Mouse (Mus musculus) bone marrow macrophage, adult 2 months (primary cell): ENCODE measurements around the gene Sertad2. TPM values are rescaled to one million over a fixed set of nuclear protein-coding genes. Genes with fewer than 3 reads are reported as not detected.

Source experiments
- H3K27ac ChIP-seq: 2 replicates; pipeline ENCODE4 v1.5.1; 2012; ENCODE audit warnings: low read depth, low read length; ENCODE audit not compliant: insufficient read depth
- H3K4me1 ChIP-seq: 2 replicates; pipeline ENCODE4 v1.6.1; 2012; ENCODE audit warnings: low read length; ENCODE audit not compliant: control insufficient read depth, insufficient read depth
- H3K4me3 ChIP-seq: 2 replicates; pipeline ENCODE4 v1.5.1; 2012; ENCODE audit warnings: mild to moderate bottlenecking, low read length, moderate library complexity; ENCODE audit not compliant: insufficient read depth
- CTCF ChIP-seq: IDR thresholded peaks from 2 replicates; pipeline ENCODE4 v1.5.1; 2012; ENCODE audit warnings: low read depth, mild to moderate bottlenecking, low read length, moderate library complexity
- POLR2A ChIP-seq: IDR thresholded peaks from 2 replicates; pipeline ENCODE4 v1.6.1; 2012; ENCODE audit warnings: mild to moderate bottlenecking, low read depth, low read length, borderline replicate concordance
- polyA plus RNA-seq: library from polyadenylated mRNA; stranded (reverse); fragments of >200 nt; gene quantifications from 2 replicates; pipeline ENCODE4 v1.2.4, GENCODE M21; 2012; ENCODE audit not compliant: missing spikeins, insufficient read depth, insufficient read length

Gene Sertad2
- polyA plus RNA-seq, 1 experiment = 13.2 TPM

- Histone ChIP-seq H3K4me3 (no peak overlapping the region), H3K4me1 (peaks cover 8% of the 10 kb centered on the region), H3K27ac (no peak overlapping the region)
- TF ChIP-seq CTCF (no peak), POLR2A (no peak)
These were observed 15.2 kb upstream of the Sertad2 start for GRCm38 (mm10) chr11:20527901-20528300.

DNA sequence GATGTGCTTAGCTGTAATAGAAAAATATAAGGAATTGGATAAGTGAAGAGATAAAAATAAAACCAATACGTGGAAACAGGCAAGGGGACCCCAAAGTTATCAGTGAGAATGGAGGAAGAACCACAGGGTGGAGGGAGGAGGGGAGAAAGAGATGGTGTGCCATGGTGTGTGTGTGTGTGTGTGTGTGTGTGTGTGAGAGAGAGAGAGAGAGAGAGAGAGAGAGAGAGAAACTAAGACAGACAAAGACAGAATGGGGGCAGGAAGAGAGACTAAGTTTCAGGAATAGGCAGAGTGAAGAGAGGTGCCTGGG, 11.4 kb upstream of the Sertad2 start:
- Histone ChIP-seq H3K4me3 (peak overlapping the region; percentile 69), H3K27ac (peak overlapping the region; percentile 82), H3K4me1 (peaks cover 12% of the 10 kb centered on the region)
- no peak for TF ChIP-seq POLR2A
- TF ChIP-seq CTCF = no peak

GRCm38 (mm10) chr11:20531992-20532881, 10.8 kb upstream of the Sertad2 start:
- H3K4me1 ChIP-seq = peaks cover 12% of the 10 kb centered on the region
- peak overlapping the region; percentile 69 for H3K4me3 ChIP-seq
- TF ChIP-seq POLR2A (no peak), CTCF (no peak)
- H3K27ac ChIP-seq = peak overlapping the region; percentile 82

- TF ChIP-seq POLR2A = no peak
- TF ChIP-seq CTCF = no peak
- Histone ChIP-seq H3K4me3 (no peak overlapping the region; the same call in 1 of the 2 replicates), H3K4me1 (peaks cover 12% of the 10 kb centered on the region), H3K27ac (peak overlapping the region; percentile 85)
These were observed 9.8 kb upstream of the Sertad2 start for GRCm38 (mm10) chr11:20533231-20533630.

DNA sequence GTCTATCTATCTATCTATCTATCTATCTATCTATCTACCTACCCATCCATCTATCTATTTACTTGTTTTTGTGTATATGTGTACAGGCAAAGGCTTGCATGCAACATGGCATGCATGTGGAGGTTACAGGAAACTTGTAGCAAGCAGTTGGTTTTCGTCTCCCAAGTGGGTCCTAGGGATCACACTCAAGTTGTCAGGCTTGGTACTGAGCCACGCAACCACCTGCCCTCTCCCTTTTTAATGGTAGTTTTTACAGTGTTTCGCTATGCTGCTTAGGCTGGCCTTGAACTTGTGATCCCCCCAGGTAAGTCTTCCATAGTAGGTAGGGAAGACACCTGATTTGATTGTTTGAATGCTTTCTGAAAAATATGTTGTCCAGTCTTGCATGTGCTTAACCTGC, 5.8 kb upstream of the Sertad2 start:
- H3K4me3 ChIP-seq = no peak overlapping the region
- no peak overlapping the region for H3K27ac ChIP-seq
- TF ChIP-seq CTCF = no peak
- no peak for TF ChIP-seq POLR2A
- peaks cover 22% of the 10 kb centered on the region for H3K4me1 ChIP-seq

DNA sequence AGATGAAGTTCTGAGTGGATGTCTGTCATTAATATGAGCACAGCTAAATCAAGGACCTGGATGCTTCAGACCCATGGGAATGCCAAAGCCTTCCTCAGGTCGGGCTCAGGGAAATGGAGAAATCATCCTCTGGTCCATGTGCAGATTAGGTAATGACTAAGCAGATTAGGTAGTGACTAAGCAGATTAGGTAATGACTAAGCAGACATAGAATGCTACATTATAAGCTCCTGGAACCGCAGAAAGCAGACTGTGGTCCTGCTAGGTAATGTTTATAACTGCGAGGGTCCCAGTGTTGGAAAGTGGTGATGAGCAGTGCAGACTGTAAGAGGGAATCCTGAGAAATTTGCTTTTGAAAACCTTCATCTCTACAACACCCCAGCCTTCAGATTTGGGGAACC, 4.6 kb upstream of the Sertad2 start:
- no peak overlapping the region for H3K4me3 ChIP-seq
- H3K4me1 ChIP-seq = peaks cover 22% of the 10 kb centered on the region
- TF ChIP-seq CTCF (no peak), POLR2A (no peak)
- H3K27ac ChIP-seq = no peak overlapping the region

GRCm38 (mm10) chr11:20541280-20541679, 1.8 kb upstream of the Sertad2 start:
- Histone ChIP-seq H3K4me3 (no peak overlapping the region), H3K27ac (no peak overlapping the region), H3K4me1 (peaks cover 23% of the 10 kb centered on the region)
- no peak for TF ChIP-seq CTCF
- no peak for TF ChIP-seq POLR2A

- peaks cover 23% of the 10 kb centered on the region for H3K4me1 ChIP-seq
- no peak for TF ChIP-seq CTCF
- TF ChIP-seq POLR2A = no peak
- peak overlapping the region; percentile 66 for H3K4me3 ChIP-seq
- peak overlapping the region; percentile 71 for H3K27ac ChIP-seq
These were observed 937 bp upstream of the Sertad2 start for GRCm38 (mm10) chr11:20541995-20542637.

DNA sequence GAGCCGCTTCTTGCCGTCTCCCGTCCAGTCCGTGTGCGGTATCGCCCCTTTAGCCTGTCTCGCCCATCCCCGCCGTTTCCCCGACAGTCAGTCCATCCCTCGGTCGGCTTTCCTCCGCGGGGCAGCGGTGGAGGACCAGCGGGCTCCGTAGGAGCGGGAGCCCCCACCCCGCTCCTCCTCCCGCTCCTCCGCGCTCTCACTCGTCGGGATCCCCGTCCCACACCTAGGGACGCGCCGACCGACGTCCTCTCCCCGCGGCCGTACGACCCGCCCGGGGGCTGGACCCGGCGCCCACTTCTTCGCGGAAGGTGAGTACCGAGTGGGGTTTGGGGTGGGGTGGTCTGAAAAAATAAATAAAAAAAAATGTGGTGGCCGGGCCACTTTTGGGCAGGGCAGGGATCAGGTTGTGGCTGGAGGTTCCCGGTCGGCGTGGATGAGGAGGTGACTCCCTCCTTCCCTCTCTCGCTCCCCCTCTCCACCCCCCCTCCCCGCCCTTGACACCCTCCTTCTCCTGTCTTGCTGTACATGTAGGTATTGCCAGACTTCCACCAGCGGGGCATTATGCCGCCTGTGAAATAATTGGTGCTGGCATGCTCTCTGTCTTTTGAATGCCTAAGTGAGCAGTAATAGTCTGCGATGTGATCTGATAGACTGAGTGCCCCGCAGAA, 534 bp downstream of the Sertad2 start:
- TF ChIP-seq POLR2A (no peak), CTCF (no peak)
- H3K27ac ChIP-seq = peak overlapping the region; percentile 64
- H3K4me3 ChIP-seq = peak overlapping the region; percentile 96

More for the DNA sequence above, 534 bp downstream of the Sertad2 start:
- peaks cover 20% of the 10 kb centered on the region for H3K4me1 ChIP-seq
